Mouse (Mus musculus) layer of hippocampus, adult 9-10 months (tissue): ENCODE results near the gene Npm3.

Source experiments
- DNase-seq: peaks from one replicate; pipeline ENCODE4 v3.0.0; 2022; ENCODE audit warnings: low spot score

Npm3 gene

GRCm38 (mm10) chr19:45734191-45734590 is 15.2 kb downstream of the Npm3 start:
- DNase-seq, result no peak

DNA sequence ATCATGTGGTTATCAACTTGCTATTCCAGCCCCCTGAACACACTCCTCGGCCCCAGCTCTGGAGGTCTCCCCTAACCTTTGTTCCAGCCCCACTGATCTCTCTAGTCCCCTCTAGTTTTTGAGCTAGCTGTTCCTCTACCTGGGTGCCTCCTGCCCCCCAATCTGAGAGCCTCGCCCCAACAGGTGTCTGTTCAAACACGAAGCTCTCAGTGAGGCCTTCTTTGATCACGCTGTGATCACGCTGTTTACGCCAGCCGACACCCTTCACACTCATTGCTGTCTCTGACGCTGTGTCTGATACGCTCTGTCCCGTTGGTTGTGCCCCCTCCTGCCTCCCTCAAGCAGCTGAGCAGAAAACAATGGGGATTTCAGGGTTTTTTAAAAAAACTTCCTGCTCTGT is 15.8 kb downstream of the Npm3 start:
- no peak for DNase-seq

DNA sequence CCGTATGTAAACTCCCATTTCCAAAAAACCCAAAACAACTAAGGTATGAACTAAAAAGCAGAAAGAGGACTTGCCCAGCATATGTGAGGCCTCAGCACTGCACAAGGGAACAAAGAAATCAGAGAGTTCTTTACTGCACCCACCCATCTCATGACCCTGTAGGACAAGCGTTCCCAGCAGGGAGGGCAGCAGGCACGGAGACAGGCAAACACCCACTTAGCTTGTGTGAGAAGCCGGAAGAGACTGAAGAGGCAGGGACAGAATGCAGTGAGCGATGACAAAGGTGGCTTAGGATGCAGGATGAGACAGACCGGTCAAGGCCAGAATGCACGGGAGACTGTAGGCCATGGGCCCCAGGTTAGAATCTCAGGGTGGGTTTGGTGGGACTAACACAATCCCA is 17.7 kb downstream of the Npm3 start:
- DNase-seq, result no peak

- no peak for DNase-seq
Observed at GRCm38 (mm10) chr19:45730042-45730441, 19.3 kb downstream of the Npm3 start.

DNA sequence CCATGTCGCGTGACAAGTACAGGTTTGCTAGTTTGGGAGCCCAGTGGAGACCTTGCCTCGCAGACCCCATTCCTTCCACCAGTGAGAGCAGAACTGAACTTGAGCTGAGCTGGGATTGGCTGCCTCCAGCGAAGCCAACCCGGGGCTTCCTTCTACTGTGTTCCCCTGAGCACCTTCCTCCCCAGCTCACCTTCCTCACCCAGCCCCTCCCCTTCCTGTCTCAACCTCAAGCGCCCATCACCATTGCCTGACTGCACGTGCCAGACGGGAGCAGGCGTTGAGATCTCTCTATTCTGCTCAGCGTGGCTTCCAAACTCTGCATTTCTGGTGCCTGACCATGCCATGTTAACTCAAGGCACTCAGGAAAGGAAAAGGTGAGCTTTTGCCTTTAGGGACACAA is 22.2 kb downstream of the Npm3 start:
- no peak for DNase-seq

DNA sequence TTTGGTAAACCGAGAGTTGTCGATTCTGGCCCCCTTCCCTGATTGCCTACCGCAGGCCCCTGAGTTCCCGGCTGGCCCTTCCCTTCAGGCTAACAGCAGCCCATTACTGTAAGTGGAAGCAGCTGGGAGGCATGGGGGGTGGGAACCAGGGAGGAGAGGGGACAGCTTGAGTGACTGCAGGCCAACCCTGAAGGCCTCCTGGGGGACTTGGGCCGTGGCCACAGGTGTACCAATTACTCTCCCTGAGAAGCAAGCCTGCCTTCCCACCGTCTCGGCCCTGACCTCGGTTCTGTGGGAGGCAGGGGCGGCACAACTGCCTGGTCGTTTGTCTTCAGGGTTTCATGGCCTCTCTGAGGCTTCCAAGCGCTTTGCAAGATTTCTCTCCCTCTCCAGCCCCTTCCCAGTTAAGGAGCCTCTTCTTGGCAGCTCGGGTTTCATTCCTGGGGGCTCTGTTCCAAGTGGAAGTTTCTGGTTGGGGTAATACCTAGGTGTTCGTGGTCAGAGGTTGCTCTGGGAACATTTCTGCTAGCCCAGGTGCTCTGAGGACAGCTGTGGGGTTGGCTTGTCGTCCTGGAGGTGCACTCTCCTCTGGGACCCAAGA is 23.6 kb downstream of the Npm3 start:
- no peak for DNase-seq

GRCm38 (mm10) chr19:45722188-45722587 is 27.2 kb downstream of the Npm3 start:
- no peak for DNase-seq

GRCm38 (mm10) chr19:45718286-45718685 is 31.1 kb downstream of the Npm3 start:
- DNase-seq, result no peak

DNA sequence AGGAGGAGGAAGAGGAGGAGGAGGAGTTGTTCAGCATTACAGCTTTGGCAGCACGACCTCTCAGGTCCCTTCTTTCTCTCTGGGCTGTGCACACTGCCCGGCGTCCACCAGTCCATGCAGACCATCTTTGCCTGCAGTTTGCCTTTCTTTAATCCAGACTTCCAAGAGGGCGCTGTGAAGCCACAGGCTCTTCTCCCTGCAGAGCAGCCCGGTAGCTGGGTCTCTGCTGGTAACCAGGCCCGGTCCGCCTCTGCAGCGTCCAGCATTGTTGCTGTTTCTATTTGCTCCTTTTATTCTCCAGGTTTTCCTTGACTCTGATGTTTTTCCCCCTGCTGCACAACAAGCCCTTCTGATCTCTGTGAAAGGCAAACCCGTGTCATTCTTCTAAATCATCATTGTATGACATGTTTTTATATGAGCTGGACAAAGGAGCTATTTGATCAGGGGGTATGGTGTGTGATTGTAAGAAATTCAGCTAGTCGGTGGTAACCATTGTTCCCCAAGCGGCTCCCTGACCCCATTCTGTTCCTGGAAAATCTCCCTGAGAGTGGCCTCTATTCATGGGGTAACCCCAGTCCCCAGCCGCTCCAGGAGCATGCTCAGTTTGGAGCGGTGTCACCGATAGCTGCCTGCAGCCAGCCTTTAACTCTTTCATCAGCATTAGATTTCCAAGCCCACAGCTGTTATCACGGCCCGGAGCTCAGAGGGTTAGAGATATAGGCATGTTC is 31.7 kb downstream of the Npm3 start:
- no peak for DNase-seq

GRCm38 (mm10) chr19:45708704-45709103 is 40.7 kb downstream of the Npm3 start:
- no peak for DNase-seq
